Mouse (Mus musculus): ENCODE measurements at regions not wholly inside any gene's neighbourhood (a gene's known extent, or its start where the extent isn't known, plus 50 kb on each side); places are given as distances from the start of the nearest gene placed in this dataset.

GRCm38 (mm10) chr5:118407451-118407850 lies 153.0 kb upstream of the Med13l start:
- TF ChIP-seq TAL1 (IDR thresholded peaks at IDR 0.05; ENCODE audit: low read length) (no peak), GATA1 (IDR thresholded peaks at IDR 0.05; ENCODE audit: low read length) (no peak)
- H3K4me1 ChIP-seq (ENCODE audit: control insufficient read depth), result peaks cover 10% of the 10 kb centered on the region
- H3K9me3 ChIP-seq (ENCODE audit: control insufficient read depth, low read length), result peaks cover 5% of the 10 kb centered on the region
- peaks cover 23% of the 10 kb centered on the region for H3K27me3 ChIP-seq (ENCODE audit: control insufficient read depth)
- H3K36me3 ChIP-seq (ENCODE audit: control insufficient read depth), result no peaks in the 10 kb centered on the region
- no peak overlapping the region for H3K4me3 ChIP-seq (replicated peaks)

GRCm38 (mm10) chr5:118407973-118408372 lies 152.5 kb upstream of the Med13l start:
- H3K27me3 ChIP-seq (ENCODE audit: control insufficient read depth), result peaks cover 18% of the 10 kb centered on the region
- no peaks in the 10 kb centered on the region for H3K36me3 ChIP-seq (ENCODE audit: control insufficient read depth)
- TF ChIP-seq TAL1 (IDR thresholded peaks at IDR 0.05; ENCODE audit: low read length) (no peak), GATA1 (IDR thresholded peaks at IDR 0.05; ENCODE audit: low read length) (no peak)
- no peak overlapping the region for H3K4me3 ChIP-seq (replicated peaks)
- peaks cover 13% of the 10 kb centered on the region for H3K4me1 ChIP-seq (ENCODE audit: control insufficient read depth)
- H3K9me3 ChIP-seq (ENCODE audit: control insufficient read depth, low read length), result peaks cover 5% of the 10 kb centered on the region

GRCm38 (mm10) chr5:118408826-118409225 lies 151.7 kb upstream of the Med13l start:
- TF ChIP-seq GATA1 (IDR thresholded peaks at IDR 0.05; ENCODE audit: low read length) (no peak), TAL1 (IDR thresholded peaks at IDR 0.05; ENCODE audit: low read length) (no peak)
- Histone ChIP-seq H3K36me3 (ENCODE audit: control insufficient read depth) (no peaks in the 10 kb centered on the region), H3K4me3 (replicated peaks) (no peak overlapping the region), H3K4me1 (ENCODE audit: control insufficient read depth) (peaks cover 19% of the 10 kb centered on the region), H3K27me3 (ENCODE audit: control insufficient read depth) (peaks cover 14% of the 10 kb centered on the region), H3K9me3 (ENCODE audit: control insufficient read depth, low read length) (peaks cover 5% of the 10 kb centered on the region)

- H3K9me3 ChIP-seq (ENCODE audit: control insufficient read depth, low read length), result no peaks in the 10 kb centered on the region
- H3K36me3 ChIP-seq (ENCODE audit: control insufficient read depth), result no peaks in the 10 kb centered on the region
- peaks cover 33% of the 10 kb centered on the region for H3K4me1 ChIP-seq (ENCODE audit: control insufficient read depth)
- no peak overlapping the region for H3K4me3 ChIP-seq (replicated peaks)
- peaks cover 11% of the 10 kb centered on the region for H3K27me3 ChIP-seq (ENCODE audit: control insufficient read depth)
- TF ChIP-seq TAL1 (IDR thresholded peaks at IDR 0.05; ENCODE audit: low read length) (peak; percentile 27; the same call in 1 of the 3 replicates), GATA1 (IDR thresholded peaks at IDR 0.05; ENCODE audit: low read length) (0 out of 2 replicates have a peak, but pooled peaks have one; percentile 4)
These were observed 146.8 kb upstream of the Med13l start for GRCm38 (mm10) chr5:118413428-118414282.

GRCm38 (mm10) chr5:118419344-118420037 lies 141.0 kb upstream of the Med13l start:
- TF ChIP-seq GATA1 (IDR thresholded peaks at IDR 0.05; ENCODE audit: low read length), result no peak
- peak; percentile 57; the same call in 2 of the 3 replicates for TF ChIP-seq TAL1 (IDR thresholded peaks at IDR 0.05; ENCODE audit: low read length)
- Histone ChIP-seq H3K36me3 (ENCODE audit: control insufficient read depth) (no peaks in the 10 kb centered on the region), H3K4me1 (ENCODE audit: control insufficient read depth) (peaks cover 53% of the 10 kb centered on the region), H3K4me3 (replicated peaks) (peak overlapping the region; percentile 60), H3K9me3 (ENCODE audit: control insufficient read depth, low read length) (no peaks in the 10 kb centered on the region), H3K27me3 (ENCODE audit: control insufficient read depth) (peaks cover 39% of the 10 kb centered on the region)

GRCm38 (mm10) chr5:118421884-118422821 lies 138.3 kb upstream of the Med13l start:
- peaks cover 60% of the 10 kb centered on the region for H3K27me3 ChIP-seq (ENCODE audit: control insufficient read depth)
- TF ChIP-seq TAL1 (IDR thresholded peaks at IDR 0.05; ENCODE audit: low read length), result no peak
- TF ChIP-seq GATA1 (IDR thresholded peaks at IDR 0.05; ENCODE audit: low read length), result no peak

GRCm38 (mm10) chr5:118424177-118424576 lies 136.3 kb upstream of the Med13l start:
- TF ChIP-seq GATA1 (IDR thresholded peaks at IDR 0.05; ENCODE audit: low read length), result no peak
- no peak for TF ChIP-seq TAL1 (IDR thresholded peaks at IDR 0.05; ENCODE audit: low read length)
- Histone ChIP-seq H3K9me3 (ENCODE audit: control insufficient read depth, low read length) (no peaks in the 10 kb centered on the region), H3K36me3 (ENCODE audit: control insufficient read depth) (no peaks in the 10 kb centered on the region), H3K4me3 (replicated peaks) (no peak overlapping the region), H3K27me3 (ENCODE audit: control insufficient read depth) (peaks cover 78% of the 10 kb centered on the region), H3K4me1 (ENCODE audit: control insufficient read depth) (peaks cover 40% of the 10 kb centered on the region)

More at GRCm38 (mm10) chr5:118421884-118422821, 138.3 kb upstream of the Med13l start:
- peaks cover 52% of the 10 kb centered on the region for H3K4me1 ChIP-seq (ENCODE audit: control insufficient read depth)
- H3K36me3 ChIP-seq (ENCODE audit: control insufficient read depth), result no peaks in the 10 kb centered on the region
- H3K9me3 ChIP-seq (ENCODE audit: control insufficient read depth, low read length), result no peaks in the 10 kb centered on the region
- H3K4me3 ChIP-seq (replicated peaks), result no peak overlapping the region

GRCm38 (mm10) chr5:118424764-118425568 lies 135.5 kb upstream of the Med13l start:
- Histone ChIP-seq H3K4me3 (replicated peaks) (no peak overlapping the region), H3K27me3 (ENCODE audit: control insufficient read depth) (peaks cover 85% of the 10 kb centered on the region), H3K4me1 (ENCODE audit: control insufficient read depth) (peaks cover 32% of the 10 kb centered on the region), H3K36me3 (ENCODE audit: control insufficient read depth) (no peaks in the 10 kb centered on the region), H3K9me3 (ENCODE audit: control insufficient read depth, low read length) (peaks cover 2% of the 10 kb centered on the region)
- TF ChIP-seq TAL1 (IDR thresholded peaks at IDR 0.05; ENCODE audit: low read length) (no peak), GATA1 (IDR thresholded peaks at IDR 0.05; ENCODE audit: low read length) (no peak)

Measured in erythroblast, embryonic 14.5 days (primary cell).